Comparison of ENCODE assay signal across 8 mouse cellular contexts in the genomic region with DNA sequence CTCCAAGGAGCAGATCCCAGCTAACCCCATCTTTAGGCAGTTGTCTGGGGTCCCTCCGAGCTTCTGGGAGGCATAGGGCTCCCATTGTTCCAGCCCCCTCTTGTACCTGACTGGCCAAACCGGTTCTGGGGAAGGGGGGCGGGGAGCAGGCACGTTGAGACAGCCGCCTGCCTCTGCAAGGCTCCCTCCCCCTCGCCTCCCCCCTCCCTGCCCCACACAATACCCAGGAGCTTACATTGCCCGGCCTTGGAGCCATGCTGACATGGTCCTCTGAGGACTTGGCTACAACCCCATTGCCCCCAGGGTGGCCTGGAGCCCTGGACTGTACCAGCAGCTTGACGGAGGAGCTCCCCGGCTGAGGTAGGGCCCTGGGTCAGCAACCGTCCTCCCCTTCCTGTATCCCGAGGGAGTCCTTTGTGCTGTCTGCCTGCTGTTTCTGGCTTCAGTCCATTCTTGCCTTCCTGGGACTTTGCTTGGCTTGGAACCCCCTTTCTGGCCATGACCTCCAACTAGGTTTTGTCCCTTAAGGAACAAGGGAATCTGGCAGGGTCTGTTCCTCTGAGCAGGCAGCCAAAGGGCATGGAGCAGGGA. TPM values are rescaled to one million over a fixed set of nuclear protein-coding genes. Genes with fewer than 3 reads are reported as not detected.
DNase-seq lines count a peak whose midpoint lies in the region; ATAC-seq and TF ChIP-seq lines count a peak whose summit lies in the region.

No protein-coding gene starts in this region.

- DNase-seq in adrenal gland, postnatal 10 days: peak; percentile 68
- DNase-seq in adrenal gland, adult 8-10 months: no peak
- DNase-seq in midbrain, embryonic 14.5 days: peak; percentile 26
- DNase-seq in midbrain, embryonic 11.5 days (ENCODE audit: low spot score, missing footprints): no peak
- no peak for DNase-seq in gastrocnemius, postnatal 10 days
- no peak for DNase-seq in gastrocnemius, postnatal 25 days

- peaks cover 39% of the 10 kb centered on the region for H3K4me1 ChIP-seq in midbrain, embryonic 14.5 days (ENCODE audit: control insufficient read depth, insufficient read depth, low read length)
- H3K4me1 ChIP-seq in midbrain, embryonic 11.5 days (ENCODE audit: control insufficient read depth, insufficient read depth, low read length): peaks cover 33% of the 10 kb centered on the region
- H3K4me1 ChIP-seq in intestine, postnatal 0 days (replicated peaks; ENCODE audit: control insufficient read depth, insufficient read depth, low read length): peaks cover 14% of the 10 kb centered on the region; the same call in 1 of the 2 replicates
- peaks cover 72% of the 10 kb centered on the region for H3K4me1 ChIP-seq in lung, embryonic 16.5 days (replicated peaks; ENCODE audit: control insufficient read depth, insufficient read depth, low read length)

- H3K27ac ChIP-seq in midbrain, embryonic 14.5 days (replicated peaks; ENCODE audit: low read depth, low read length): no peak overlapping the region
- H3K27ac ChIP-seq in midbrain, embryonic 11.5 days (ENCODE audit: low read depth, low read length): no peak overlapping the region
- no peak overlapping the region for H3K27ac ChIP-seq in intestine, postnatal 0 days (ENCODE audit: low read depth, low read length)
- peak overlapping the region; percentile 87 for H3K27ac ChIP-seq in lung, embryonic 16.5 days (ENCODE audit: low read length)

- H3K4me2 ChIP-seq in midbrain, embryonic 14.5 days (ENCODE audit: low read length): no peak overlapping the region
- no peak overlapping the region for H3K4me2 ChIP-seq in midbrain, embryonic 11.5 days
- H3K4me2 ChIP-seq in intestine, postnatal 0 days (replicated peaks; ENCODE audit: low read depth): peak overlapping the region; percentile 39
- peak overlapping the region; percentile 48 for H3K4me2 ChIP-seq in lung, embryonic 16.5 days (ENCODE audit: low read depth, low read length)

- no peak for ATAC-seq in midbrain, embryonic 14.5 days (ENCODE audit: low FRiP score, low TSS enrichment)
- ATAC-seq in midbrain, embryonic 11.5 days (ENCODE audit: low FRiP score): no peak
- no peak for ATAC-seq in intestine, postnatal 0 days
- ATAC-seq in lung, embryonic 16.5 days (ENCODE audit: low read depth): peak; percentile 56

- WGBS in midbrain, embryonic 14.5 days: 8% methylated on average over 11 of the region's 11 CpGs
- 6% methylated on average over 10 of the region's 11 CpGs for WGBS in midbrain, embryonic 11.5 days
- 9% methylated on average over 11 of the region's 11 CpGs for WGBS in intestine, postnatal 0 days
- 4% methylated on average over 9 of the region's 11 CpGs for WGBS in lung, embryonic 16.5 days

- no peak overlapping the region for H3K9ac ChIP-seq in midbrain, embryonic 14.5 days (replicated peaks; ENCODE audit: low read length)
- no peak overlapping the region for H3K9ac ChIP-seq in midbrain, embryonic 11.5 days (ENCODE audit: low read length)
- no peak overlapping the region for H3K9ac ChIP-seq in intestine, postnatal 0 days (ENCODE audit: low read depth, low read length)
- peak overlapping the region; percentile 62 for H3K9ac ChIP-seq in lung, embryonic 16.5 days (ENCODE audit: low read length)

- H3K4me3 ChIP-seq in midbrain, embryonic 14.5 days (replicated peaks; ENCODE audit: low read depth, low read length): no peak overlapping the region
- H3K4me3 ChIP-seq in midbrain, embryonic 11.5 days (ENCODE audit: low read depth, low read length): no peak overlapping the region
- H3K4me3 ChIP-seq in intestine, postnatal 0 days (ENCODE audit: low read depth, low read length): no peak overlapping the region
- H3K4me3 ChIP-seq in lung, embryonic 16.5 days (ENCODE audit: low read length): peak overlapping the region; percentile 45

- TF ChIP-seq CTCF in intestine, postnatal 0 days (IDR thresholded peaks at IDR 0.05; ENCODE audit: low read depth): no peak

- H3K27me3 ChIP-seq in midbrain, embryonic 14.5 days (ENCODE audit: control insufficient read depth, insufficient read depth, low read length): peaks cover 70% of the 10 kb centered on the region
- H3K27me3 ChIP-seq in midbrain, embryonic 11.5 days (ENCODE audit: control insufficient read depth, insufficient read depth, low read length): peaks cover 94% of the 10 kb centered on the region
- no peaks in the 10 kb centered on the region for H3K27me3 ChIP-seq in intestine, postnatal 0 days (replicated peaks; ENCODE audit: control insufficient read depth, insufficient read depth, low read length)
- peaks cover 22% of the 10 kb centered on the region for H3K27me3 ChIP-seq in lung, embryonic 16.5 days (ENCODE audit: control insufficient read depth, insufficient read depth, low read depth, low read length)

- H3K36me3 ChIP-seq in midbrain, embryonic 14.5 days (ENCODE audit: control insufficient read depth, insufficient read depth, low read length): no peaks in the 10 kb centered on the region
- no peaks in the 10 kb centered on the region for H3K36me3 ChIP-seq in midbrain, embryonic 11.5 days (ENCODE audit: control insufficient read depth, insufficient read depth, low read length)
- H3K36me3 ChIP-seq in intestine, postnatal 0 days (ENCODE audit: control insufficient read depth, insufficient read depth): no peaks in the 10 kb centered on the region; the same call in 1 of the 2 replicates
- no peaks in the 10 kb centered on the region for H3K36me3 ChIP-seq in lung, embryonic 16.5 days (ENCODE audit: control insufficient read depth, insufficient read depth, low read length)

- H3K9me3 ChIP-seq in midbrain, embryonic 14.5 days (ENCODE audit: control insufficient read depth, low read length): no peaks in the 10 kb centered on the region
- no peaks in the 10 kb centered on the region for H3K9me3 ChIP-seq in midbrain, embryonic 11.5 days (ENCODE audit: control insufficient read depth, low read length)
- no peaks in the 10 kb centered on the region for H3K9me3 ChIP-seq in intestine, postnatal 0 days (ENCODE audit: control insufficient read depth)
- no peaks in the 10 kb centered on the region for H3K9me3 ChIP-seq in lung, embryonic 16.5 days (ENCODE audit: control insufficient read depth, low read length)

RNA-seq across cellular contexts. Expression of a gene that starts 3.4 kb away (rescaled TPM):
- total RNA-seq in adrenal gland, postnatal 10 days (2021): 10 to 100 TPM; 29.0 to 31.0 TPM
- total RNA-seq in adrenal gland, adult 8-10 months (2022): 100 to 1,000 TPM in 1 of 4 experiments, 10 to 100 TPM in 3; 43.5 to 113 (median 60.0) TPM
- 0.84 and 0.89 TPM in 2 replicates for polyA plus RNA-seq in midbrain, embryonic 14.5 days (2014; fragmentation: Nextera tagmentation; extraction: Ambion mirVana)
- polyA plus RNA-seq in midbrain, embryonic 11.5 days (2014; fragmentation: Nextera tagmentation; extraction: Ambion mirVana): 0.47 and 0.61 TPM in 2 replicates
- 4.5 and 6.3 TPM in 2 replicates for polyA plus RNA-seq in intestine, postnatal 0 days (2015; fragmentation: Nextera tagmentation; extraction: Ambion mirVana)
- polyA plus RNA-seq in lung, embryonic 16.5 days (2015; fragmentation: Nextera tagmentation; extraction: Ambion mirVana): 17.7 and 18.0 TPM in 2 replicates
- 1 to 10 TPM; 2.6 to 3.2 TPM for total RNA-seq in gastrocnemius, postnatal 10 days (2021)
- total RNA-seq in gastrocnemius, postnatal 25 days (2021): under 1 TPM; 0.74 to 0.83 TPM

RNA-seq across cellular contexts. Expression of a gene that starts 29.0 kb away (rescaled TPM):
- 1 to 10 TPM; 1.5 to 1.7 TPM for total RNA-seq in adrenal gland, postnatal 10 days (2021)
- total RNA-seq in adrenal gland, adult 8-10 months (2022): 1 to 10 TPM; 1.6 to 2.6 (median 2.2) TPM
- polyA plus RNA-seq in midbrain, embryonic 14.5 days (2014; fragmentation: Nextera tagmentation; extraction: Ambion mirVana): 5.7 and 7.8 TPM in 2 replicates
- polyA plus RNA-seq in midbrain, embryonic 11.5 days (2014; fragmentation: Nextera tagmentation; extraction: Ambion mirVana): 5.4 TPM in 2 replicates
- polyA plus RNA-seq in intestine, postnatal 0 days (2015; fragmentation: Nextera tagmentation; extraction: Ambion mirVana): 0.97 and 0.98 TPM in 2 replicates
- polyA plus RNA-seq in lung, embryonic 16.5 days (2015; fragmentation: Nextera tagmentation; extraction: Ambion mirVana): 5.2 and 7.0 TPM in 2 replicates
- under 1 TPM; 0.70 to 0.89 TPM for total RNA-seq in gastrocnemius, postnatal 10 days (2021)
- total RNA-seq in gastrocnemius, postnatal 25 days (2021): under 1 TPM in 1 of 2 experiments, not detected in 1; 0.27 TPM

RNA-seq across cellular contexts. Expression of a gene that starts 58.3 kb away (rescaled TPM):
- total RNA-seq in adrenal gland, postnatal 10 days (2021): 10 to 100 TPM; 13.4 to 18.1 TPM
- 10 to 100 TPM; 11.4 to 21.1 (median 16.2) TPM for total RNA-seq in adrenal gland, adult 8-10 months (2022)
- 1.2 and 1.7 TPM in 2 replicates for polyA plus RNA-seq in midbrain, embryonic 14.5 days (2014; fragmentation: Nextera tagmentation; extraction: Ambion mirVana)
- 2.2 and 2.5 TPM in 2 replicates for polyA plus RNA-seq in midbrain, embryonic 11.5 days (2014; fragmentation: Nextera tagmentation; extraction: Ambion mirVana)
- 5.6 and 6.6 TPM in 2 replicates for polyA plus RNA-seq in intestine, postnatal 0 days (2015; fragmentation: Nextera tagmentation; extraction: Ambion mirVana)
- 11.6 and 11.8 TPM in 2 replicates for polyA plus RNA-seq in lung, embryonic 16.5 days (2015; fragmentation: Nextera tagmentation; extraction: Ambion mirVana)
- total RNA-seq in gastrocnemius, postnatal 10 days (2021): 1 to 10 TPM; 3.9 to 5.9 TPM
- 1 to 10 TPM; 1.3 to 2.0 TPM for total RNA-seq in gastrocnemius, postnatal 25 days (2021)

Comparison
In these comparisons a context has a peak if more than half of its experiments do, and no peak if none do; other contexts are left out.
1. DNase-seq: peak in adrenal gland, postnatal 10 days (single experiment) and midbrain, embryonic 14.5 days (single experiment); none in adrenal gland, adult 8-10 months (single experiment), midbrain, embryonic 11.5 days (single experiment), gastrocnemius, postnatal 10 days (single experiment) and gastrocnemius, postnatal 25 days (single experiment).
2. H3K4me2 ChIP-seq: peak in intestine, postnatal 0 days (single experiment) and lung, embryonic 16.5 days (single experiment); none in midbrain, embryonic 14.5 days (single experiment) and midbrain, embryonic 11.5 days (single experiment).
3. RNA of a gene that starts 3.4 kb away (total RNA-seq): 43.5 to 113 TPM in adrenal gland, adult 8-10 months and 29.0 to 31.0 TPM in adrenal gland, postnatal 10 days; 2.6 to 3.2 TPM in gastrocnemius, postnatal 10 days and 0.74 to 0.83 TPM in gastrocnemius, postnatal 25 days; every median in the first group is over 4 times any median in the second.